Mouse (Mus musculus) megakaryocyte, embryonic 14.5 days (primary cell): ENCODE data around the gene Sema4d.

ENCODE experiments used
- FLI1 ChIP-seq: IDR thresholded peaks from 2 replicates; pipeline ENCODE4 v1.6.1; 2012; ENCODE audit warnings: low read length, inconsistent platforms, mixed read lengths
- GATA1 ChIP-seq: IDR thresholded peaks from 3 replicates; pipeline ENCODE4 v1.6.1; 2012; ENCODE audit warnings: mixed read lengths, low read length, inconsistent platforms, borderline replicate concordance

- TF ChIP-seq FLI1 (no peak), GATA1 (no peak)
Observed at GRCm38 (mm10) chr13:51833611-51834010, 40.1 kb upstream of the Sema4d start.
